Mouse (Mus musculus): ENCODE data around the gene Spaca4.
A peak's percentile ranks its signal among the peaks of the same experiment; 100 is the strongest.

Gene Spaca4

DNA sequence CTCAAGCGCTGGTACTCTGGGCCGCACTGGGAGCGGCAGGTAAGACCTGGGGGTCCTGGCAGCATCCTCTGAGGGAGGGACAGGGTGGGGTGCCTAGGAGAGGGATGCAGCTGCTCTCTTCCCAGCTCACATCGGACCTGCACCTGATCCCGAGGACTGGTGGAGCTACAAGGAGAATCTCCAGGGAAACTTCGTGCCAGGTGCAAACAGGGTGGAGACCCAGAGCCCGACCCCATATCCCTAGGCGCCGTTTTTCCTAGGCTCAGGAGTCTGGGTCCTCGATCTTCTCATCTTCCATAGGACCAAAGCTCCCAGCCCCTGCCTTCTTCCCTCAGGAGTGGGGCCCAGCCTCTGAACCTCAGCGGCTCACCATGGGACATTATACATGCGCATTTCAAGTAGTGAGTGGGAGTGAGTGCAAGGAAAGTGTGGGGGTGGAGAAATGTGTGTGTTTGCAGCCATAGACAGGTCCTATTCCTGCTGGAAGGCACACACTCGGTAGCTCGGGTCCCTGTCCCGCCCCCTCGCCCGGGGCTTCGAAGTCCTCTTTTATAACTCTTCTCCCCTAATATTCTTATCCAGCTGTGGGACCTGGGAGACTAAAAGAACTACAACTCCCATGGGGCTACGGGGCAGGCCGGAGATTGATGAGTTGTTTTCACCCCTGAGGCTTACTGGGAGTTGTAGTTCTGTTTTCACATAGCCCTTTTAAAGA is 25.2 kb downstream of the Spaca4 start:
- peak in 1 of 2 experiments; percentile 59 for DNase-seq (ENCODE audit: low spot score in 2 of 2)

DNA sequence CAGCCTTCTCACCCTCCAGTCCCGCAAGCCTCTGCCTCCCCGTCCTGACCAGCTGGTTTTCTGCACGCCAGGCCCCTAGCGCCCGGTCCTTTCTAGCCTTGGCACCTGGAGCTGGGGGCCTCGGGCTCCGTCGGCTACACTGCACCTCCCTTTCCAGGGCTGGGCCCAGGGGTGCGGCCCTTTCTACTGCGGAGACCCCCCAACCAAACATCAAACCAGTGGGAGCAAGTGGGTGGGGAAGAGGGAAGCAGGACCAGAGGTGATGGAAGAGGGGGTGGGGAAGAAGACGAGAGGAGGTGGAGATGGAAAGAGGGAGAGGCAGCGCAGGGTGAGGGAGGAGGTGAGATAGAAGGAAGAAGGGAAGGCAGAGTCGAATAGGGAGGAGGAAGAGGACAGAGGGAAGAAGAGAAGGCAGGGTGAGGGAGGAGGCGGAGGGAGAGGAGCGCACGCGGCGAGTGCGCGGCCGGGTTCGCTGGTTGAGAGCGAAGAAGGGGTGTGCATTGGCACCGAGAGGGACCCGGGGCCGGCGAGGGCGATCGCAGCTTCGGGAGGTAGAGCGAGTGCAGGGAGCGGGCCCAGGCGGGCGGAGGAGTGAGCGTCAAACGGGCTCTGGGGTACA is 26.0 kb downstream of the Spaca4 start, which contains the start of gene Car11:
Gene Car11, plus strand, starts transcription at position 321 of the 619 bp plus-strand sequence.
- DNase-seq (ENCODE audit: low spot score in 2 of 2): no peak

- no peak for DNase-seq (ENCODE audit: low spot score in 2 of 2)
These were observed 27.7 kb downstream of the Spaca4 start for GRCm38 (mm10) chr7:45697894-45698293.

- DNase-seq (ENCODE audit: low spot score in 2 of 2): no peak
These were observed 30.5 kb downstream of the Spaca4 start for GRCm38 (mm10) chr7:45695098-45695497.

- DNase-seq (ENCODE audit: low spot score in 2 of 2): no peak
These were observed 31.6 kb downstream of the Spaca4 start, which contains the start of gene Sec1 for GRCm38 (mm10) chr7:45693921-45694591. Sec1 (minus strand) TSS chr7:45694402.

DNA sequence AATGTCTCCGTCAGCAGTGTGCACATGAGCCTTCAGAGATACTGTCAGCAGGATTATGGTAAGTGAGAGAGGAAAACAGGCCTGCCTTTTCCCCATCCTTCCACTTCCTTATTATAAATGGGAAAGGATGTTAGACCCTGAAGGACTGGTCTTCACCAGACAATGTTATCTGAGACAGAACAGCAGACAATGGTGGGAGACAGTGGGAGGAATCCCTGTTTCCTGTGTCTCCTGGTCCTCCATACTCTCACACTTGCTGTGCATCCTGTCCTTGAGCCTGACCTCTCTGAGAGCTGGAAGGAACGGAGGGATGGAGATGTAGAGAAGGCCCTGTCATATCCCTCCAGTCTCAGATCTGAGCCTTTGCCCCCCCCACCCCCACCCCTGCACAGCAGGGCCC is 33.2 kb downstream of the Spaca4 start:
- DNase-seq (ENCODE audit: low spot score in 2 of 2): no peak

GRCm38 (mm10) chr7:45689800-45690199 is 35.8 kb downstream of the Spaca4 start:
- no peak for DNase-seq (ENCODE audit: low spot score in 2 of 2)

GRCm38 (mm10) chr7:45689099-45689498 is 36.5 kb downstream of the Spaca4 start:
- no peak for DNase-seq (ENCODE audit: low spot score in 2 of 2)

DNA sequence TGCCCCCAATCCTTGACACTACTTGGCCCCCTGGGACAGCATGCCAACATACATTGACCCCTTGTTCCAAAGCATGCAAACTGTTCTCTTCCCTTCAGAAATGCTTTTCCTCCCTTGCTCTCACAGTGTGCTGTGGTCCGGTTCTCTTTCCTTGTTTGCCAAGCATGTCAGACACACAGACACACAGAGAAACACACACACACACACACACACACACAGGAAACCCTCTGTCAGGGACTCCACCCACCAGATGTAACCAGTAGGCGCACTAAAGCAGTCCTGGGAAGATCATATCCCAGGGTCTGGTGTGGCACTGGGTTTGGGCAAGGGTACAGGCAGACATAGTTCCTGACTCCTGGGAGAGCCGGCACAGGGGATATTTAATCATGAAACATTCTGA is 38.8 kb downstream of the Spaca4 start:
- no peak for DNase-seq (ENCODE audit: low spot score in 2 of 2)

- DNase-seq (ENCODE audit: low spot score in 2 of 2): no peak
These were observed 39.8 kb downstream of the Spaca4 start for GRCm38 (mm10) chr7:45685811-45686210.

DNA sequence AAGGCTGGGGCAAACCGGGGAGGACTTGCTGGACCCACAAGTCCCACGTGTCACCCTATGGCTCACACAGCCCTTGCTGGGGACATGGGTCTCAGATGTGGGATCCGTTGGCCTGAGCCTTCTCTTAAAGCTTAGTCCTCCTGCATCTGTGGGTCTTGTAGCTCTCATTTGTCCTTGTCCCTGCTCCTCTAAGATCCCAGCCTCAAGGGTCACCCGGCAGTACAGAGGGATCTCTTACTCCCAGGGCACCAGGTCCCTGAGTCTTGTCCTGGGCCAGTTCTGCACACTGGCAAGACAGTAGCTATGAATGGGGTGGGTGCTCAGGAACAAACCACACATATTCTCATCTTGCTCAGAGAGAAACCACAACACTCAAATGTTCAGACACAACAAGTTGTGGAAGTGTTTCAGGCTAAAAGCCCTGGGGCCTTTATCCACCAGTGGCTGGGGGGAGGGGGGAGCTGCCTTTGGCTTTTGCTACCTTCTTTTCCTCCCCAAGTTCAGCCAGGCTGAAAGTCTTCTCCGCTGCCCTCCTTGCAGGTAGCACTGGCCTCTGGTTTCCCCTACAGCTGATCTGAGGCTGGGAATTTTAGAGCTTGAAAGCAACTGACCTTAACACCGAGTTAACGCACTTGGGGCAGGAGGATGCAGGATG is 42.1 kb downstream of the Spaca4 start, which contains the start of gene Ntn5:
Gene Ntn5, plus strand, starts transcription at position 627 of the 655 bp plus-strand sequence.
- DNase-seq (ENCODE audit: low spot score in 2 of 2): no peak

DNA sequence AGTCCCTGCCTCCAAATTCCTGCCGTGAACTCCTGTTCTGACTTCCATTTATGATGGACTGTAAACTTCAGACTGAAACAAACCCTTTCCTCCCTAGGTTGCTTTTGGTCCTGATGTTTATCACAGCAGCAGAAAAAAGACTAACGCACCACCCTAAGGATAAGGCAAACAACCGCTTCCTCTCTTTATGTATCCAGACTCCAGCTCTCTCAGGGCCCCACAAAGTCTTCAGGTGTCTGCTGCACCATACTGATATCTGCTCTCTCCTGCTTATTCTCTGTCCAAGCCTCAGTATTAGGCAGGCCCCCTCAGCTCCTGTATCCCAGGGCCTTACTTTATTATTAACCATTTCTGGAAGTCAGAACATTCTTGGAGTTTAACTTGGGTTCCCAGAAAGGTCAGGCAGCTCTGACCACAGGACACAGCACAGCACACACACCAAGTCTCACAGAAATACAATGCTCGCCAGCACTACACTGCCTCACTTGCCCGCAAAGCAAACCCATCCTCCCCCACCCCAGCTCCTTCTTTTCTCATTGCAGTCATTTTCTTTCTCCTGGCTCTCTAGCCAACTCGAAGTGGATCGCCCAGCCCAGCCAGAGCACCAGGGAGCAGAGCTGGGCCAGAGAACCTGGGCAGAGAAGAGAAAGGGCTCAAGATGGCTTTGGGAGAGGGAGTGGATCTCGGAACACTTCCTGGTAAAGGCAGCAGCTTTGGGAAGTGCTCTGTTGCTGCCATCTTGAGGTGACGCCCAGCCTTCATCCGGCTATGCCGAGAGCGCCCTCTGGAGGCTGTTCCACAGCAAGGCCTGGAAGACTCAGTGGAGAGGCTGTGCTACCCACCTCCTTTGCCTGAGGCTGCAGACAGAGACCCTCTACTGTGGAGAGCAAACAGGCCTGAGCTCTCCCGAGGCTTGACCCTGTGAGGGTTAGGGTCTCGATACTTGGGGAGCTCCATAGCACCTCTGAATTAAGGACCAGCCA is 43.2 kb downstream of the Spaca4 start:
- peak; percentile 81 to 94 for DNase-seq (ENCODE audit: low spot score in 2 of 2)

GRCm38 (mm10) chr7:45681046-45681736 is 44.4 kb downstream of the Spaca4 start:
- DNase-seq (ENCODE audit: low spot score in 2 of 2): no peak

GRCm38 (mm10) chr7:45679966-45680621 is 45.5 kb downstream of the Spaca4 start:
- DNase-seq (ENCODE audit: low spot score in 2 of 2): no peak

- DNase-seq (ENCODE audit: low spot score in 2 of 2): no peak
These were observed 47.1 kb downstream of the Spaca4 start for GRCm38 (mm10) chr7:45678513-45678912.

GRCm38 (mm10) chr7:45677627-45678295 is 47.9 kb downstream of the Spaca4 start:
- no peak for DNase-seq (ENCODE audit: low spot score in 2 of 2)

All from spleen, postnatal 4 days (tissue).